Mouse (Mus musculus) hindbrain, embryonic 12.5 days (tissue): ENCODE measurements at regions not wholly inside any gene's neighbourhood (a gene's known extent, or its start where the extent isn't known, plus 50 kb on each side); places are given as distances from the start of the nearest gene placed in this dataset.
"Not testable (repeated sequence)": the region's sequence is repeated elsewhere in the genome, so short reads cannot be mapped to it uniquely, and the experiment has no call there.

Experiments used
- ATAC-seq: fragments of 200-750 bp; cut with Nextera tagmentation; 2 replicates; pipeline ENCODE4 v1.8.0; 2017; ENCODE audit warnings: moderate TSS enrichment; ENCODE audit not compliant: low FRiP score
- H3K27ac ChIP-seq: fragments of 300-500 bp; sonication (generic); 2 replicates; pipeline ENCODE4 v1.5.1; 2016; ENCODE audit warnings: mild to moderate bottlenecking
- H3K27me3 ChIP-seq: fragments of 300-500 bp; sonication (generic); 2 replicates; pipeline ENCODE4 v1.6.1; 2016; ENCODE audit warnings: mild to moderate bottlenecking
- H3K36me3 ChIP-seq: fragments of 300-500 bp; sonication (generic); 2 replicates; pipeline ENCODE4 v1.6.1; 2016; ENCODE audit warnings: mild to moderate bottlenecking
- H3K4me1 ChIP-seq: fragments of 300-500 bp; sonication (generic); 2 replicates; pipeline ENCODE4 v1.6.1; 2016
- H3K4me2 ChIP-seq: fragments of 300-500 bp; sonication (generic); replicated peaks from 2 replicates; pipeline ENCODE4 v1.6.1; 2016; ENCODE audit warnings: mild to moderate bottlenecking
- H3K4me3 ChIP-seq: fragments of 300-500 bp; sonication (generic); 2 replicates; pipeline ENCODE4 v1.5.1; 2016; ENCODE audit warnings: mild to moderate bottlenecking
- H3K9ac ChIP-seq: fragments of 300-500 bp; sonication (generic); 2 replicates; pipeline ENCODE4 v1.6.1; 2016; ENCODE audit warnings: mild to moderate bottlenecking, moderate library complexity
- H3K9me3 ChIP-seq: fragments of 300-500 bp; sonication (generic); replicated peaks from 2 replicates; pipeline ENCODE4 v1.6.1; 2016; ENCODE audit warnings: mild to moderate bottlenecking
- WGBS: fragments of 180-500 bp; shearing (Covaris S2); methylation state at CpG from one replicate; pipeline ENCODE4 v1.1.7; 2016; 5-methylcytosine and 5-hydroxymethylcytosine counted together

GRCm38 (mm10) chr8:89962799-89963198 is 385.3 kb downstream of the Tox3 start:
- H3K4me2 ChIP-seq: no peak overlapping the region
- no peak overlapping the region for H3K4me3 ChIP-seq
- no peaks in the 10 kb centered on the region for H3K27me3 ChIP-seq
- H3K9ac ChIP-seq: no peak overlapping the region
- no peaks in the 10 kb centered on the region for H3K4me1 ChIP-seq
- H3K27ac ChIP-seq: no peak overlapping the region
- no peak for ATAC-seq
- WGBS: 76% methylated on average over 1 of the region's 1 CpGs
- H3K9me3 ChIP-seq: no peaks in the 10 kb centered on the region
- H3K36me3 ChIP-seq: no peaks in the 10 kb centered on the region

GRCm38 (mm10) chr8:89957486-89957885 is 390.7 kb downstream of the Tox3 start:
- no peaks in the 10 kb centered on the region for H3K9me3 ChIP-seq
- no peaks in the 10 kb centered on the region for H3K36me3 ChIP-seq
- no peak overlapping the region for H3K4me3 ChIP-seq
- no peak overlapping the region for H3K27ac ChIP-seq
- no peak for ATAC-seq
- peaks cover 5% of the 10 kb centered on the region; the same call in 1 of the 2 replicates for H3K4me1 ChIP-seq
- H3K4me2 ChIP-seq: no peak overlapping the region
- H3K9ac ChIP-seq: no peak overlapping the region
- H3K27me3 ChIP-seq: no peaks in the 10 kb centered on the region

GRCm38 (mm10) chr8:89956482-89957020 is 391.6 kb downstream of the Tox3 start:
- H3K27me3 ChIP-seq: no peaks in the 10 kb centered on the region
- H3K36me3 ChIP-seq: no peaks in the 10 kb centered on the region
- H3K9ac ChIP-seq: no peak overlapping the region
- WGBS: 65% methylated on average over 11 of the region's 11 CpGs
- H3K4me3 ChIP-seq: no peak overlapping the region
- no peak overlapping the region for H3K27ac ChIP-seq
- no peak for ATAC-seq
- peaks cover 5% of the 10 kb centered on the region; the same call in 1 of the 2 replicates for H3K4me1 ChIP-seq
- no peaks in the 10 kb centered on the region for H3K9me3 ChIP-seq
- H3K4me2 ChIP-seq: no peak overlapping the region

- ATAC-seq: no peak
- Histone ChIP-seq H3K4me1 (peaks cover 3% of the 10 kb centered on the region; the same call in 1 of the 2 replicates), H3K9me3 (no peaks in the 10 kb centered on the region), H3K9ac (no peak overlapping the region), H3K36me3 (no peaks in the 10 kb centered on the region), H3K27ac (no peak overlapping the region), H3K27me3 (no peaks in the 10 kb centered on the region), H3K4me2 (no peak overlapping the region), H3K4me3 (no peak overlapping the region)
- WGBS: 85% methylated on average over 1 of the region's 1 CpGs
These were observed 409.3 kb downstream of the Tox3 start for GRCm38 (mm10) chr8:89938836-89939235.

GRCm38 (mm10) chr8:89934521-89934920 is 413.6 kb downstream of the Tox3 start:
- WGBS: 94% methylated on average over 2 of the region's 2 CpGs
- H3K9me3 ChIP-seq: no peaks in the 10 kb centered on the region
- no peak overlapping the region for H3K4me2 ChIP-seq
- ATAC-seq: no peak
- no peaks in the 10 kb centered on the region for H3K27me3 ChIP-seq
- peaks cover 3% of the 10 kb centered on the region; the same call in 1 of the 2 replicates for H3K4me1 ChIP-seq
- H3K27ac ChIP-seq: no peak overlapping the region
- no peaks in the 10 kb centered on the region for H3K36me3 ChIP-seq
- no peak overlapping the region for H3K9ac ChIP-seq
- H3K4me3 ChIP-seq: no peak overlapping the region

GRCm38 (mm10) chr8:89926666-89927232 is 421.4 kb downstream of the Tox3 start:
- Histone ChIP-seq H3K4me2 (no peak overlapping the region), H3K4me3 (no peak overlapping the region), H3K4me1 (peaks cover 14% of the 10 kb centered on the region), H3K9ac (no peak overlapping the region), H3K27ac (peak overlapping the region; percentile 40; the same call in 1 of the 2 replicates), H3K9me3 (no peaks in the 10 kb centered on the region), H3K27me3 (no peaks in the 10 kb centered on the region), H3K36me3 (no peaks in the 10 kb centered on the region)
- 5% methylated on average over 3 of the region's 3 CpGs for WGBS
- ATAC-seq: peak; percentile 35; the same call in 1 of the 2 replicates

GRCm38 (mm10) chr8:89924697-89925096 is 423.4 kb downstream of the Tox3 start:
- H3K27ac ChIP-seq, H3K27me3 ChIP-seq, H3K36me3 ChIP-seq, ATAC-seq, H3K4me3 ChIP-seq, H3K4me2 ChIP-seq, H3K9ac ChIP-seq, H3K9me3 ChIP-seq: not testable (repeated sequence)
- H3K4me1 ChIP-seq: peaks cover 14% of the 10 kb centered on the region
- WGBS: 100% methylated on average over 9 of the region's 22 CpGs

GRCm38 (mm10) chr8:89914076-89914475 is 434.1 kb downstream of the Tox3 start:
- no peak overlapping the region for H3K9ac ChIP-seq
- ATAC-seq: no peak
- 91% methylated on average over 6 of the region's 6 CpGs for WGBS

GRCm38 (mm10) chr8:89906200-89906599 is 441.9 kb downstream of the Tox3 start:
- H3K27ac ChIP-seq: no peak overlapping the region
- no peak overlapping the region for H3K4me2 ChIP-seq
- H3K4me1 ChIP-seq: 0 out of 2 replicates have a peak, but pooled peaks cover 5% of the 10 kb centered on the region
- no peak overlapping the region for H3K9ac ChIP-seq
- 81% methylated on average over 6 of the region's 6 CpGs for WGBS
- ATAC-seq: no peak
- H3K9me3 ChIP-seq: no peaks in the 10 kb centered on the region
- H3K36me3 ChIP-seq: no peaks in the 10 kb centered on the region
- no peaks in the 10 kb centered on the region for H3K27me3 ChIP-seq
- no peak overlapping the region for H3K4me3 ChIP-seq

More at GRCm38 (mm10) chr8:89914076-89914475, 434.1 kb downstream of the Tox3 start:
- no peaks in the 10 kb centered on the region for H3K36me3 ChIP-seq
- H3K4me3 ChIP-seq: no peak overlapping the region
- H3K27ac ChIP-seq: no peak overlapping the region
- no peak overlapping the region for H3K4me2 ChIP-seq
- no peaks in the 10 kb centered on the region for H3K4me1 ChIP-seq
- H3K27me3 ChIP-seq: no peaks in the 10 kb centered on the region
- H3K9me3 ChIP-seq: no peaks in the 10 kb centered on the region; the same call in 1 of the 2 replicates

GRCm38 (mm10) chr8:89905588-89905987 is 442.6 kb downstream of the Tox3 start:
- no peak for ATAC-seq
- no peak overlapping the region; the same call in 1 of the 2 replicates for H3K27ac ChIP-seq
- WGBS: 47% methylated on average over 3 of the region's 3 CpGs
- no peak overlapping the region for H3K9ac ChIP-seq
- H3K4me3 ChIP-seq: no peak overlapping the region
- no peak overlapping the region for H3K4me2 ChIP-seq
- H3K27me3 ChIP-seq: no peaks in the 10 kb centered on the region
- 0 out of 2 replicates have a peak, but pooled peaks cover 5% of the 10 kb centered on the region for H3K4me1 ChIP-seq
- H3K9me3 ChIP-seq: no peaks in the 10 kb centered on the region
- no peaks in the 10 kb centered on the region for H3K36me3 ChIP-seq

GRCm38 (mm10) chr8:89903346-89903745 is 444.8 kb downstream of the Tox3 start:
- 0 out of 2 replicates have a peak, but pooled peaks cover 5% of the 10 kb centered on the region for H3K4me1 ChIP-seq
- H3K27me3 ChIP-seq: no peaks in the 10 kb centered on the region
- no peak overlapping the region for H3K4me2 ChIP-seq
- no peaks in the 10 kb centered on the region for H3K36me3 ChIP-seq
- 85% methylated on average over 1 of the region's 1 CpGs for WGBS
- H3K9me3 ChIP-seq: no peaks in the 10 kb centered on the region
- H3K4me3 ChIP-seq: no peak overlapping the region
- H3K27ac ChIP-seq: no peak overlapping the region
- no peak for ATAC-seq
- H3K9ac ChIP-seq: no peak overlapping the region

GRCm38 (mm10) chr8:89872768-89873167 is 475.4 kb downstream of the Tox3 start:
- Histone ChIP-seq H3K9ac (no peak overlapping the region), H3K27ac (no peak overlapping the region), H3K4me2 (no peak overlapping the region), H3K9me3 (no peaks in the 10 kb centered on the region), H3K27me3 (no peaks in the 10 kb centered on the region), H3K4me1 (no peaks in the 10 kb centered on the region), H3K36me3 (no peaks in the 10 kb centered on the region), H3K4me3 (no peak overlapping the region)
- 42% methylated on average over 5 of the region's 5 CpGs for WGBS
- ATAC-seq: no peak

- no peak overlapping the region for H3K4me2 ChIP-seq
- no peaks in the 10 kb centered on the region for H3K27me3 ChIP-seq
- no peak overlapping the region for H3K4me3 ChIP-seq
- no peak overlapping the region for H3K27ac ChIP-seq
- H3K36me3 ChIP-seq: no peaks in the 10 kb centered on the region
- no peak for ATAC-seq
- H3K9ac ChIP-seq: no peak overlapping the region
- WGBS: 89% methylated on average over 5 of the region's 5 CpGs
- H3K9me3 ChIP-seq: no peaks in the 10 kb centered on the region
- no peaks in the 10 kb centered on the region for H3K4me1 ChIP-seq
These were observed 476.2 kb downstream of the Tox3 start for GRCm38 (mm10) chr8:89871966-89872365.
